Comparison of ENCODE assay signal across 28 mouse cellular contexts in the genomic region with DNA sequence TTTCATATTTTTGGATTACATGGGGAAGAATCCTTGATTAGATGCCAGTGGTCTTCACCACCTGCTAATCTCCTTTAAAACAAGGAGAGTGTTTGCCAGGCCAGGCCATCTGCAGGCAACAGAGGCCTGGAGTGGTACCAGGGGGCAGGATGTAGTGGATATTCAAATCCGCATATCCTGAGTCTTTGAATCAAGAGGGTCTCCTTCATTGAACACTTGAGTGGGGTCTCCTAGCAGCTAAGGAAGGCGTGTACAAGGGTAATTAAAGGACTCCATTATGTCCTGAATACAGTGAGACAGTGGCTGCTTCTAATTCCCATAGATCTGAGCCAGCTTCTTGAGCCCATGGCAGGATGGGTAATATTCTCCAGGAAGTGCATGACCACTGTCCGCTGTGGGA.
A peak's percentile ranks its signal among the peaks of the same experiment; 100 is the strongest.
DNase-seq lines count a peak whose midpoint lies in the region; ATAC-seq lines count a peak whose summit lies in the region.
"Had no signal": no experiment of that assay in that cellular context is flagged by ENCODE, and none has a peak within 500 bp of the region (broad histone marks: within the 10 kb centered on the region; RNA-seq: fewer than 3 reads in every experiment).

No protein-coding gene starts in this region.

- H3K4me1 ChIP-seq in midbrain, embryonic 15.5 days: no peaks in the 10 kb centered on the region
- no peaks in the 10 kb centered on the region for H3K4me1 ChIP-seq in midbrain, embryonic 10.5 days
- 0 out of 2 replicates have a peak, but pooled peaks cover 4% of the 10 kb centered on the region for H3K4me1 ChIP-seq in forebrain, embryonic 16.5 days (replicated peaks; ENCODE audit: control insufficient read depth, insufficient read depth, low read length)
- H3K4me1 ChIP-seq: embryonic facial prominence, embryonic 13.5 days; limb, embryonic 10.5 days; limb, embryonic 15.5 days; liver, embryonic 13.5 days; megakaryocyte, embryonic 14.5 days; neural tube, embryonic 13.5 days had no signal

- WGBS in midbrain, embryonic 15.5 days: 75% methylated on average over 3 of the region's 3 CpGs
- WGBS in midbrain, embryonic 10.5 days: 80% methylated on average over 3 of the region's 3 CpGs
- WGBS in forebrain, embryonic 16.5 days: 57% methylated on average over 3 of the region's 3 CpGs

- no peak overlapping the region for H3K9ac ChIP-seq in midbrain, embryonic 15.5 days
- H3K9ac ChIP-seq in forebrain, embryonic 16.5 days (replicated peaks; ENCODE audit: low read depth, low read length): no peak overlapping the region
- H3K9ac ChIP-seq: embryonic facial prominence, embryonic 13.5 days; limb, embryonic 15.5 days; liver, embryonic 13.5 days; neural tube, embryonic 13.5 days had no signal

- no peak for ATAC-seq in cerebellum, adult (ENCODE audit: insufficient number of reproducible peaks, low FRiP score, low TSS enrichment)
- ATAC-seq in midbrain, embryonic 15.5 days (replicated peaks): peak; percentile 50; the same call in 1 of the 2 replicates
- ATAC-seq in forebrain, embryonic 16.5 days: peak; percentile 45; the same call in 1 of the 2 replicates
- ATAC-seq in activated CD4-positive, CD25-positive, alpha-beta regulatory T cell, adult 4 months: no peak
- ATAC-seq: CD4-positive, CD25-positive, alpha-beta regulatory T cell, adult 4 months; intestine, embryonic 16.5 days; lung, postnatal 0 days had no signal

- no peaks in the 10 kb centered on the region for H3K36me3 ChIP-seq in midbrain, embryonic 15.5 days (replicated peaks)
- H3K36me3 ChIP-seq in midbrain, embryonic 10.5 days: no peaks in the 10 kb centered on the region
- H3K36me3 ChIP-seq in forebrain, embryonic 16.5 days (ENCODE audit: control insufficient read depth, insufficient read depth): no peaks in the 10 kb centered on the region
- H3K36me3 ChIP-seq: embryonic facial prominence, embryonic 13.5 days; limb, embryonic 10.5 days; limb, embryonic 15.5 days; liver, embryonic 13.5 days; neural tube, embryonic 13.5 days had no signal

- no peaks in the 10 kb centered on the region for H3K9me3 ChIP-seq in midbrain, embryonic 15.5 days
- H3K9me3 ChIP-seq in midbrain, embryonic 10.5 days (replicated peaks): no peaks in the 10 kb centered on the region
- H3K9me3 ChIP-seq in forebrain, embryonic 16.5 days (ENCODE audit: control insufficient read depth, low read length): no peaks in the 10 kb centered on the region
- H3K9me3 ChIP-seq: embryonic facial prominence, embryonic 13.5 days; limb, embryonic 10.5 days; limb, embryonic 15.5 days; neural tube, embryonic 13.5 days had no signal

- no peak overlapping the region for H3K27ac ChIP-seq in midbrain, embryonic 15.5 days
- no peak overlapping the region for H3K27ac ChIP-seq in midbrain, embryonic 10.5 days (replicated peaks)
- no peak overlapping the region for H3K27ac ChIP-seq in forebrain, embryonic 16.5 days (ENCODE audit: low read length)
- H3K27ac ChIP-seq: embryonic facial prominence, embryonic 13.5 days; kidney, postnatal 0 days; limb, embryonic 10.5 days; limb, embryonic 15.5 days; liver, embryonic 13.5 days; neural tube, embryonic 13.5 days had no signal

- no peaks in the 10 kb centered on the region for H3K27me3 ChIP-seq in midbrain, embryonic 15.5 days (replicated peaks)
- H3K27me3 ChIP-seq in midbrain, embryonic 10.5 days (ENCODE audit: low read depth, poor library complexity, severe bottlenecking): no peaks in the 10 kb centered on the region
- H3K27me3 ChIP-seq in forebrain, embryonic 16.5 days (replicated peaks; ENCODE audit: control insufficient read depth, insufficient read depth, low read length): no peaks in the 10 kb centered on the region
- H3K27me3 ChIP-seq: embryonic facial prominence, embryonic 13.5 days; limb, embryonic 15.5 days; liver, embryonic 13.5 days; megakaryocyte, embryonic 14.5 days; neural tube, embryonic 13.5 days had no signal

- no peak overlapping the region for H3K4me3 ChIP-seq in midbrain, embryonic 15.5 days
- H3K4me3 ChIP-seq in midbrain, embryonic 10.5 days: no peak overlapping the region
- no peak overlapping the region for H3K4me3 ChIP-seq in forebrain, embryonic 16.5 days (replicated peaks; ENCODE audit: low read length)
- H3K4me3 ChIP-seq: embryonic facial prominence, embryonic 13.5 days; erythroblast, embryonic 14.5 days; limb, embryonic 10.5 days; limb, embryonic 15.5 days; liver, embryonic 13.5 days; megakaryocyte, embryonic 14.5 days; neural tube, embryonic 13.5 days had no signal

- H3K4me2 ChIP-seq in midbrain, embryonic 15.5 days: no peak overlapping the region
- H3K4me2 ChIP-seq in forebrain, embryonic 16.5 days (ENCODE audit: low read length): no peak overlapping the region
- H3K4me2 ChIP-seq: embryonic facial prominence, embryonic 13.5 days; heart, embryonic 11.5 days; limb, embryonic 15.5 days; liver, embryonic 13.5 days; neural tube, embryonic 13.5 days had no signal

- peak; percentile 16 to 50 for DNase-seq in cerebellum, postnatal 25 days
- peak; percentile 46 for DNase-seq in heart, adult 11 months
- DNase-seq in heart, adult 18-20 months: no peak
- no peak for DNase-seq in midbrain, embryonic 10.5 days (ENCODE audit: low spot score)
- DNase-seq: adrenal gland, postnatal 25 days; gastrocnemius, postnatal 14 days; heart, postnatal 36 days; kidney, adult 8-10 months; kidney, postnatal 4 days; liver, embryonic 13.5 days; lung, adult 18-20 months; lung, postnatal 4 days; thymus, postnatal 4 days had no signal

Comparison
In these comparisons a context has a peak if more than half of its experiments do, and no peak if none do; other contexts are left out.
1. DNase-seq: peak in cerebellum, postnatal 25 days (2 of 2) and heart, adult 11 months (single experiment); none in heart, adult 18-20 months (0 of 2) and midbrain, embryonic 10.5 days (single experiment).
2. ATAC-seq: peak in midbrain, embryonic 15.5 days (single experiment) and forebrain, embryonic 16.5 days (single experiment); none in cerebellum, adult (single experiment) and activated CD4-positive, CD25-positive, alpha-beta regulatory T cell, adult 4 months (single experiment).